Mouse (Mus musculus) gastrocnemius, postnatal 10 days (tissue): ENCODE measurements at regions not wholly inside any gene's neighbourhood (a gene's known extent, or its start where the extent isn't known, plus 50 kb on each side); places are given as distances from the start of the nearest gene placed in this dataset.
A peak's percentile ranks its signal among the peaks of the same experiment; 100 is the strongest.

Source experiments
- DNase-seq: peaks from one replicate; pipeline ENCODE4 v3.0.0; 2021; ENCODE audit warnings: mixed read lengths

DNA sequence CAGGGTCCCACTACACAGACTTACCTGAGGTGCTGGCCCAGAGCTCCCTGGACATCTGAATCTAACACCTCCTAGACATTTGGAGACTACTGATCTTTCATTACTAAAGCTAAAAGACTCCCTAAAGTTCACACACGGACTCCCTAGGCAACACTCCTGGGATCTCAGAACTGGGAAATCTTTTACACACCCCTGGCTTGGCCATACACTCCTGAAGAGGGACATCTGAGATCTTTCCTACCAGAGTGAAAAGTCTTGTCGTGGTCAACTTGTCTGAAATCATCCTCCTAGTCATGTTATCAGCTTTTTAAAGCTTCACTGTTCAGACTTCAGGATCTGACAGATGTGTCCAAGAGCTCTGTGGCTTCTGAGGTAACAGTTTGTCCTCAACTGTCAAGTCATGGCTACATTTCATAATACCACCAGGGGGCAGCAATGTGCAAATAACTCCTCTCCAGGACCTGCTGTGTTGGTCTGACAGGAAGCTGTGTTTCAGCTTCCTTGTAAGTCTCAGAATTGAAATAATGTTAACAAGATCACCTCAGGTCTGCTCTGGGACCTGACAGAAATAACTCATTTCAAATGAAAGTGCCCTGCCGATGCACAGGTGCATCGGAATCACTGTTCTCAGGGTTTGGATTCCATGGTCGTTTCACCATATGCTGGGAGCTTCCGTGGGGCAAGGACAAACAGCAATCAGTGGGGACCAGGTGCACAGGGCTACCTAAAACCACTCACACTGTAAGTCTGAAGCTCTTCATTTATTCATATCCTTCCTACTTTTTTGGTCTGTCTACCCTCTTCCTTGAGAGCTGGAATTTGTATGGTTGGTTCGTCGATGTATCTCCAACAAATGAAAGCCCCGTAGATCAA is 92.3 kb upstream of the C1qtnf7 start:
- DNase-seq: peak; percentile 55

DNA sequence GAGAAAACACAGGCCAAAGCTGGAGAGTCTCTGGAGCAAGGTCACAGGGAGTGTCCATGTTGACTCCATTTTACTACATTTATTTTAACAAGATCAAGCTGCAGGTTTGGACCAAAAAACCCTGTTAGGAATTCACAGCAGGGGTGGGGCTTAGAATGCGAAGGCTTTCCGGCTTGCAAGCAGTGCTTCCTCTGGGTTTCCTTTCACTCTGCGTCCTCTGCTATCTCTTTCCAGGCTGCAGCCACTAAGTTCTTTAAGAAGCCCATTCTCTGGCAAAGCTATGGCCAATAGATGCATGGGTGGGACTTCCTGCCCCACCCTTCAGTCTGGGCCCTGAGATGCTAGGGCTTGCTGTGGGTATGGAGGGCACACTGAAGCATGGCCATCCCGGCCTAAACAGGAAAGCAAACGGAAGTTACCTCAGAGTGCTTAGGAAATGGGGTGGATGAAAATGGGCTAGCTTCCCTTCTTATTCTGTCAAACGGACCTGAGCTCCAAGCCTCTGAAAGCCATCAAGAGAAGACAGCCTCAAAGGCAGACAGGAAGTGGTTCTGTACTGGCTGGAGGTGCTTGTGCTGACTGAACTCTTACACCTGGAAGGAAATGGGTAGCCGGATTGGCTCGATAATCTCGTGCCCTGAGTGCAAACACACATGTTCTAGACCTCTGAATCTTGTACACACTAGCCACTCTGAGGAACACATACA is 90.6 kb upstream of the C1qtnf7 start:
- DNase-seq: no peak

DNA sequence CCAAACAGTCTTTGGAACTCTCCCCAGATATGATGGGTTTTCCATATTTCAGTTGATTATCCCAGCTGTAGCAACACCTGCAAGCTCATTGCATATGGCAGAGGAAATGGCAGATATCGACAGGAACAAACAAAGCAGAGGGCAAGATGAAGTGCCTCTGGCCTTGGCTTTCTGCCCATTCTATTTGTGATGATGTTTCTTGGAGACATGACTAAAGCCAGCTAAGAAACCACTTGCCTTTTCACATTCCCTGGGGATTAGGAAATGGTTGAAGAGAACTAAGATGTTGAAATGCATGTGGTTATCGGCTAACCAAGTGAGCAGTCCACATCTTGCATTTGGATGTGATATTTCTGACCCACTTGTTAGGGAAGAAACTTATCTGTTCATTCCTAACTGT is 82.0 kb upstream of the C1qtnf7 start:
- DNase-seq: no peak

DNA sequence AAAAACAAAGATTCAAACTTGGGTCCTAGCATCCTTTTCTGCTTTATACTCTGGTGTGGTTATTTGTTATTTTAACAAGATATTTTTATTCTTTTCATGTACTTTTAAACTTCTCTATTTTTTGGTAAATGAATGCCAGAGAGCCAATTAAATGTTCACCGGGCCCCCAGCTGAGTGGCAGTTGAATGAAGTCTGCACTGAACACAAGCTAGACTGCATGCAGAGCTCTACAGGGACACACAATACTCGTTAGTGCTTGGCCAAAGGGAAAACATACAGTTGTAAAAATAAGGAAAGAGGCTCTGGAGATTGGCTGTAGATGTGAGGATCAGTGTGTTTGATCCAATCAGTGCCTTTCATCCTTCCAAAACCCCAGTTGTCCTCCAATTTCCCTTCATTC is 76.1 kb upstream of the C1qtnf7 start:
- DNase-seq: no peak

DNA sequence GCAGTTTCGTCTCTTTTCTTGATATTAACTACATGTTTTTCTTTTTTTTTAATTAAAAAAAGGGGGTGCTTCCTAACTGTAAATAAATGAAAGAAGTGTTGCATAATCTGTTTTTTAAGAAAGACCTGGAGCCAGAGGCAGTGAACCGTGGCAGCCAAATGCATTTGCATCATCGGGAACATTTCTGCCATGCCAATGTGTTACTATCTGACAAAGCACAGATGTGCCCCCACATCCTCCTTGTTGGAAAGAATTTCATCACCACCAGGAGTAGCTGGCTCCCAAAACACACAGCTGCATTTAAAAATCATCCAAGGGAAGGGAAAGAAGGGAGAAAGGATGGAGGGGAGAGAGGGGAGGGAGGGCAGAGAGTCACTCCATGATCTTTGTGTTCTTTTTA is 74.0 kb upstream of the C1qtnf7 start:
- no peak for DNase-seq

DNA sequence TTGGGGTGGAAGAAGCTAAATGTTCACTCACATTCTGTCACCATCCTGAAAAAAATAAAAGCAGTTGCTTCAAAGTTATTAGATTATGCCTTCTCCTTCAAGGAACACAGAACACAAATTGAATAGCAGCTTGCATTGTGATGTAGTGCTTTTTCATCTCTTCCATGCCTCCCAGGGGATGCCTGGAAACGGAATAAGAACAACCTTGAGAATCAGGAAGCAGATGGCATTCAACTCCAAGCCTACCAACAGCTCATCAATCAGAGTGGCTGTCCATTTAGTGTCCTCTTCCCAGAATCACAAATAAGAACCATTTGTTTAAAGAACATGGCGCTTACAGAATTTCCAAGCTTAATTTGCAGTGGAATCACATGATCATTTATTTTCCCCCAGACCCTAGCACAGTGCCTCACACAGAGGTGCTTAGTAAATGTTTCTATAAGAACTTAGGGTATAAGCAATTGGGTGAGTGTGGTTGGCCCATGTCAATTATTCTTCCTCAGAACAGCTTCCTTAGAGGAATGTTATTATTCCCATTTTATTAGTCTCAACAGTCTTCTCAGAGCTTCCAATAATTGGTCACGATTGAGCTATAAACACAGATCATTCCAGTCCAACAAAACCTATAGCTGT is 70.6 kb upstream of the C1qtnf7 start:
- DNase-seq: no peak

DNA sequence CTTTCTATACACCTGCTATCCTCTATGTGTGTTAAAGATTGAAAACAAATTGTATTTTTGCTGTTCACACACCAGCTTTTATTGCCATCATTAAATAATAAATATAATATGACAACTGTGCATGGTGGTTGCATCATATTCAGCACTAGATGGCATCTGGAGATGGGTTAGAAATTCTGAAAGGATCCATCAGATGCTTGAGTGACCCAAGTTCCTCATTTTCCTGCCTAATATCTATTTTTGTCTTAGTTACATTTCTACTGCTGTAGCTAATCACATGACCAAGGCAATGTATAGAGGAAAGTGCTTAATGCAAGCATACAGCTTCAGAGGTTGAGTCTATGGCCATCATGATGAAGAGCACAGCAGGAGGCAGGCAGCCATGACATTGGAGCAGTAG is 69.7 kb upstream of the C1qtnf7 start:
- no peak for DNase-seq

DNA sequence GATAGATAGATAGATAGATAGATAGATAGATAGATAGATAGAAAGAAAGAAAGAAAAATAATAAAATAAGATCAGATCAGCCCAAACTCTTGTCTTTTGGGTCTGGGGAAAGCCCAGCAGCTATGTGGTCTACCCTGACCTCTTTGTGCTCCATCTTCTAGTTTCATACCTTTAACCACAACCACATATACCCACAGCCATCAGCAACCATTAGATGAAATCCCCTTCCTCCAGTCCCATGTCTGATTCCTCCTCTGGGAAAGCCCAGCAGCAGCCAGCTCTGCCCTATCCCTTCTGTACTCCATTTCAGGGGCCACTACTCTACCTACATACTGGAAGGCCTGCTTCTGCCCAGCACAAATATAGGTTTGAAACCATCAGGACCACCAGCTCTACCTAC is 69.0 kb upstream of the C1qtnf7 start:
- no peak for DNase-seq

DNA sequence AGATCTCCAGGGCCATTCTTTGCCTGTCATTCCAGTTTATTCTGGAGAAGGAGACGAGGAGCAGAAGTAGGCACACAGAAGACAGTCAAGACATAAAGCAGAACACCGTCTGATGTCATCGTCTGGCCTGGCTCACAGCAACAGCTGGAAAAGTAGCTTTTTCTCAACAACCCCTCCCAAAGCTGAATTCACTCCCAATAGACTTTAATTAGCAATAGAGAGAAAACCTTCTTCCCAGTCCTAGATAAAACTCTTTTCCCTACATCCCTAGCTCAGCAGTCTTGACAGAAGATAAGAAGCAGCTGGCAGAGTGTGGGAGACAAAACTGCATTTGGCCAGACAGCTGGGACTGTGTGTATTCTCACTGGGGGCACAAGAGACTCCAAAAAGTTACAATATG is 59.3 kb upstream of the C1qtnf7 start:
- peak; percentile 5 for DNase-seq

DNA sequence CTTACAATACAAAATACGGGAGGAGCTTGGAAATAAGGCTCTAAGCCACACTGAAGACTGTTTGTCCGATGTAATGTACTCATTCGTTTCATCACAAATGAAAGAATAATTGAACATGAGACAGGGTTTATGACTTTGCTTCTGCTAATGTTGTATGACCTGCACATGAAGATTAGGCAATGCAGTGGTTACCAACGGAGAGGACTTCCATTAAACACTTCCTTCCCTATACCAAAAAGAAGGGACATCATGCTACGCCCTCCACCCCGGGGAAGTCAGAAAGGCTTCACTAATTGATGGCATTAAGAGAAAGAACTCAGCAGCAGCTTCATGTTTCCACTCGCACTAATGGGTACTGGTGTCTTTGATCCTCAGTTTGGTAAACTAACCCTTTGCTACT is 57.6 kb upstream of the C1qtnf7 start:
- DNase-seq: no peak

DNA sequence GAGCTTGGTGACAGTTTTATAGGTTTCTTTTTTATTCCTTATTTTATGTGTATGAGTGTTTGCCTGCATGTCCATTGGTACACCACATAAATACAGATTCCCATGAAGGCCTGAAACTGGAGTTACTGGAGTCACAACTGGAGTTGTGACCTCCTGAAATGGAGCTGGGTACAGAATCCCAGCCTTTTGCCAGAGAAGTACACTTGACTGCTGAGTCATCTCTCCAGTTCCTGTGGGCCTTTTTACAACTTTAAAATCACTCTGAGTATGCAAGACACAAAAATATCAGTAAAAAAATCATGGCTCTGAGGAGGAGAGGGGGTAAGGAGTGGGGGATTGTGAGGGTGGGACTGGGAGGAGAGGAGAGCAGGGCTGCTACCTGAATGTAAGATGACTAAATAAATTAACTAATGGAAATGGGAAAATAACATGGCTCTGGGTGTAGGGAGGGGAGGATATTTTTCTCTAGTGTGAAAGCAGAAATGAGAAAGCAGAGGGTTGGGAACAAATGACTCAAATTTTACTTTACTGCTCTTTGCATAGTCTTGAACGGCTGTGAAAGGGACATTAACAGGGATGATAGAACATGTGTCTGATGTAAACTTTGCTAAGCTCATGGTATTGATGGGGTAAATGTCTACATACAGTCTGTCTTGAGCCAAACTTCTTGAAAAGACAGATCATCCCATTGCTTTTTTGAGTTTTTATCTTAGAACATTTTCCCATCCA is 53.2 kb upstream of the C1qtnf7 start:
- DNase-seq: no peak
